Mouse (Mus musculus) layer of hippocampus, postnatal 14 days (tissue): ENCODE measurements around the gene Mael. TPM values are rescaled to one million over a fixed set of nuclear protein-coding genes. Genes with fewer than 3 reads are reported as not detected.

ENCODE experiments used
- DNase-seq, 2 experiments: peaks; one replicate each; pipeline ENCODE4 v3.0.0; 2021 to 2022; ENCODE audit warnings: low spot score in 2 of 2, mixed read lengths in 1 of 2
- total RNA-seq, 2 experiments: library from RNA; stranded (reverse); gene quantifications; 2 replicates each; pipeline ENCODE4 v1.2.3; 2021

Gene Mael
- total RNA-seq, 2 experiments from 2014 or later: not detected

DNA sequence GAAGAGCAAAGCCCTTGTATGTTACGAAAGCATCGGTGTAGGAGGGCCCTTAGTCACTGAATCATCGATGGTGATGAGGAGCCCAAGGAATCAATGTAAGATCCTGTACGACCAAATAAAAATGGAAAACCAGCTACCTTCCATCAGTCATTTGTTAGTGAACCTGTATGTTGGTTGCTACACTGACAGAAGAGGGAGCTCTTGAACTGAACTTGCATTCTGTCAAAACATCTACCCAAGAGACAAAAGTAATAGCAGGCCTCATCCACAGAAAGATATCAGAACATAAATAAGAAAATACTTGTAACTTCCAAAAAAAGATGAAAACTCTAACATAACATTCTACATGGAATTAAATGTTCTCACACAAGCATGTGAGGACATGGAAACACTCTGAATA, 24.4 kb downstream of the Mael start:
- peak in 1 of 2 experiments; percentile 9 for DNase-seq

DNA sequence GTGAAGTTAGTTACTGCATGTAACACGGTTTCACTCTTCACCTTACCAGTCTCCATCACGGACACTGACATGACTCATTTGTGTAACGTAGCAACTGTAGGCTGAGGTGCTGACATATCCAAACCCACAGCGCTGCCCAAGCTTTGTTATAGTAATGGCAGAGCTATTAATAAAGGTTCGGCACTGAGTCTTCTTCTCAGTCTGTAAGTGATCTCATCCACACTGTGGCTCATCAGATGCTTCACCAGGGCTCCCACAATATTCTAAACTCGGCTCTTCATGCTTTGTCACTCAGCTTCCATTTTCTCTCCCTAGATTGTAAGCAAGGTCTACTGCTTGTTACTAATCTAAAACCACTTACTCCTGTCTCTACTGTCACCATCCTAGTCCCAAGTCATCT, 29.2 kb downstream of the Mael start:
- DNase-seq: no peak

DNA sequence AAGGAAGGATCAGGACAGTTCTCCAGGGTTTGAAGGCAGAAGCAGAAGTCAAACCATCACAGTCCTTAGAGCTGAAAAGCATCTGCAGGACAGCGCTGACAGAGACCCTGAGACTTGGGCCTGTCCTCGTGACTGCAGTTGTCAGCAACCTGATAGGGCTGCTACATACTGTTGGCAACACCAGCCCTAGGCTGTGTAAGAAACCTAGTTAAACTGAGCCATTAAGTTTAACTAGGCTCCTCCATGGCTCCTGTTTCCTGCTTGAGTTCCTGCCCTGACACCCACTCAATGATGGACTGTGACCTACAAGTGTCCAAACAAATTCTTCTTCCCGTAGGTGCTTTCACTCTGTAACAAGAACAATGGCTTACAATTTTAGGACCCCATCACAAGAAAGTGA, 33.4 kb downstream of the Mael start:
- DNase-seq: no peak

DNA sequence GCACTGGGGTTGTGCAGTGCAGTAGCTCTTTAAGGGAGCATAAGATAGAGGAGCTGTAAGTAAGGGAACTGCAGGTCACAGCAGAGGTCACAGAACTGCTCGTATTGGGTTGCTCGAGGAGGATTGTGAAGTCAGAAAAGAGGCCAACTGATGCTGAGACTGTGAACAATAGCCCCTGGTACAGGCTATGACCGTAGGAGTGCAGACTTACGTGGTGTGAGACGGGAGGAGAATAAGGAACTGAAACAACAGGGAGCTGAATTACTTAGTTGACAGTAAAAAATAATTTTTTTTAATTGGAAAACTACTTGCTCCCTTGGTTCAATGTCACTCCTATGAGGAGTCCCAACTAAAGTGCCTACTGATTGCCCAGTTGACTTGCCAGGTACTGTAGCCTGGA, 34.4 kb downstream of the Mael start:
- DNase-seq: no peak

DNA sequence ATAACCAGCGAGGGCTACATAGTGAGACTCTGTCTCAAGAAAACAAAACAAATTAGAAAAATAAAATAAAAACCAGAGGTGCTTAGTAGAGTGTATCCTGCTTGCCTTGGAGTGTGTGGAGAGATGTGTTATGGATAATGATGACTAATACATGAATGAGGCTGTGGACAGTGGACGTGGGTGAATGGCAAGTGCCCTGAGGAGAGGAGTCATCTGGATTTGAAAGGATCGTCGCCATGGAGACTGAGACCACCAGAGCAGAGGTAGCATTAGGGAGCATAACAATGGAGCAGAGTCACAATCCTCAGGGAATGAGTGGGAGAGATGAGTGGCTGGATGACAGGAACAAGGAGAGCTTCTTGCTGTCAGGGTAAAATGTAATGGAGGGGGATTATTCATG, 48.7 kb downstream of the Mael start:
- no peak for DNase-seq

- no peak for DNase-seq
Observed at GRCm38 (mm10) chr1:166185357-166185756, 53.2 kb downstream of the Mael start.

GRCm38 (mm10) chr1:166184391-166185229, 53.9 kb downstream of the Mael start:
- DNase-seq: no peak

DNA sequence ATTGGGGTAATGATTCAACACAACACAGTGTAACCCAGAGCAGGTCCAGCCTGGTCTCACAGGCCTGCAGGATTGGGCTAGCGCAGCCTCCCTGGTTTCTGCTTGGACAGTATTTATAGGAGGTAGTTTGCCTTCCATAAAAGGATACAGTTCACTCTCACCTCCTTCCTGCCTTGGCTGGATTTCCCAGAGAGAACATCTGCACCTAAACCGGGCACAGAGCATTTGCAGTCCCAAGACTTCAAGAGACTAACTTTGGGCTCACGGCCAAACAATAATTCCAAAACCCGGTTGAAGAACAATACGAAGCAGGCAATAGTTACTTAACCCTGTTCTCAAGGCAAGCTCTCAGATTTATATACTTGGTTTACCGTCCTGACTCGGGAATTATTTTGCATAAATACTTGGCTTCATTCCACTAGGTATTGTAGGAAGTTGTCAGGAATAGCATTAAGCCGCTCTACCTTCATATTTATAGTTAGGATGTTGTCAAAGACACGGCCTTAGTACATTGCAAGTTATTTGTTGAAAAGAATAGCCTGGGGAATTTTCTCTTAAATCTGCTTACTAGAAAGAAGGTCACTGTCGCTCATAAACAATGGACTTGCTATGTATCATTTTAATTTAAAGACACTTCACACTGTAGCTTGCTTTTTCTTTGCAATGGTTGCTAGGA, 55.5 kb downstream of the Mael start:
- DNase-seq: no peak

GRCm38 (mm10) chr1:166181510-166181909, 57.0 kb downstream of the Mael start:
- no peak for DNase-seq

DNA sequence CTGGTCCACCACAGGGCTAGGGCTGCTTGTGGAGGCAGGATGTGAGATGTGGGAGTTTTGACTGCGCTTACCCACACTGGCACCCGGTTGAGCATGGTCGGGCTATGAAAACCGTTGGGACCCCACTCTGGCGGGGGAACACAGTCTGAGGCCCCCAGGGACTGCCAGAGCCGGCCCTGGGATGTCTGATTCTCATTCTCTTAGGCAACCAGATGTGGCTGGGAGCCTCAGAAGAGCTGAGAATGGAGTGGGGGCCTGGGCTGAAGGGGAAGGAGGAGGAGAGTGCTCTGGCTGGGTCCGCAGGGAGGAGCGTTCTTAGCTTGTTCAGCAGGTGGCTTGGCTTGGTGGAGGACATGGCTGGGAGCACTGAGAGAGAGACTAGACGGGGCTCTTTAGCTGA, 64.9 kb downstream of the Mael start:
- DNase-seq: no peak

DNA sequence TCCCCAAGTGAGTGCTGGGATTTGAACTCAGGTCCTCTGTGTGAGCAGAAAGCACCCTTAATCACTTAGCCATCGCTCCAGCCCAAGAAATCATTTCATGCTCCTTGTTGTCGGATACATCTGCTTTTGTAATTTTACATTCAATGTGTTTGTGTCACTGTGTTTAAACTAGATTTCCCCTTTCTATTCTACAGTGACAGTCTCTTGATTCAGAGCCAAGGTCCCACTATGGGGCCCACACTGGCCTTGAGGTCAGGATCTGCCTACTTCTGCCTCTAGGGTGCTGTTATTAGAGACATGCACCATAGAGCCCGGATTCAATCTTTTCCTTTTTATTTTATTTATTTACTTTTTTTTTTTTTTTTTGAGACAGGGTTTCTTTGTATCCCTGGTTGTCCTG, 65.6 kb downstream of the Mael start:
- no peak for DNase-seq

- DNase-seq: no peak
Observed at GRCm38 (mm10) chr1:166170852-166171251, 67.7 kb downstream of the Mael start.

DNA sequence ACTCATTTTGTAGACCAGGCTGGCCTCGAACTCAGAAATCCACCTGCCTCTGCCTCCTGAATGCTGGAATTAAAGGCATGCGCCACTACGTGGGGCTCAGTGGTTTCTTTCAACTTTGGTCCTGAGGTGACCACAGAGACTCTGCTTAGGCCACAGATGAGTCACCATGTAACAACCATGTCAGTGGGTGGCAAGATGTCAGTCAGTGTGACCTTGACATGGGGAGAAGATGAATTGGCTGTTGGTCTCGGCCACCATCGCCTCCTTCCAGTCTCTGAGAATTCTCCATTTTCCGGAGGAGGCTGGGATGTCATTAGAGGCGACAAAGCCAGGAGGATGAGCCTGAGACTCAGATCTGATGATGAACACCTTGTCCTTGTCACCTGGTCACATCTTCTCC, 68.8 kb downstream of the Mael start:
- no peak for DNase-seq

DNA sequence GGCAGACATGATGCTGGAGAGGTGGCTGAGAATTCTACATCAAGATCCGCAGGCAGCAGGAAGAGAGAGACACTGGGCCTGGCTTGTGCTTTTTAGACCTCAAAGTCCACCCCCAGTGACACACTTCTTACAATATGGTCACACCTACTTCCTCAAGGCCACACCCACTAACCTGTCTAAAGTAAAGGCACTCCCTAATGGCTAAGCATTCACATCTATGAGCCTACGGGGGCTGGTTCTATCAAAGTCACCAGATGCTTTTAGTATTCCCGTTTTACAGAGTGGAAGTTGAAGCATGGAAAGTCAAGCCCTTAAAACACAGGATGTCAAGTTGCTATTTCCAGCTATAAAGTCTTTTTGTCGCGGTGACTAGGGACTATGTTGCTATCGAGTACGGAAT, 70.5 kb downstream of the Mael start:
- DNase-seq: no peak

DNA sequence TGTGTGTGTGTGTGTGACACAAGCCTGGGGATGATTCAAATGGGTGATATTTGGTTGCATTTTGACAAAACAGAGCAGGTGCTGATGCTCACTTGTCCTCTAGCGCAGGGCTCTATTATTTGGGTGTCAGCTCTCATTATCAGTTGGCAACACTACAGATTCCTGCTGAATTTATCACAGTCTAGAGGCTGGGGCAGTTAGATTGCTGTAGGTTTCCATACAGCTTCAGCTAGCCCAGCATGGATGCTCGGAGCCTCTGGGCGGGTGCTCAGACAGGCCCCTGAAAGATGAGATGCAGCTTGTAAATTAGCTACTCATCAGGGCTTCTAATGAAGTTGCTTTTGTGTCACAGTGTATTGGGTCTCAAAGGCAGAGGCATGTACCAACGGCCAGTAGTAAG, 71.1 kb downstream of the Mael start:
- no peak for DNase-seq

DNA sequence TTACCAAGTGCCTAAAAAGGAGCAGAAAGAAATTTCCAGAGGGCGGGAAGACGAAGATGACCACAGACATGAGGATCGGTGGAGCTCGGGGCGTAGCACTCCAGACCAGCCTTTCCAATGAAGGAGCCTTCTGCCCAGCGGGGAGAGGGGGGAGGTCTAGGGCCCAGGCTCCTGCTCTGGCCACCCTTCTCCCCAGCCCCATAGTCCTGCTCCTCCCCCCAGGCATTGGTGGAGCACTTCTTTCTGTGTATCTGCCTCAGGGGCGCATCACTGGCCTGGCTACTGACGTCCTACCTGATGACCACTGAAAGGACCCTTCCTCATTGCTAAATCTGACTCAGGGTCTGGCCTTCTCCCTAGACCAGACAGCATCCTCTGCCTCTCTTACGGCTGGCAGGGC, 73.4 kb downstream of the Mael start:
- no peak for DNase-seq

DNA sequence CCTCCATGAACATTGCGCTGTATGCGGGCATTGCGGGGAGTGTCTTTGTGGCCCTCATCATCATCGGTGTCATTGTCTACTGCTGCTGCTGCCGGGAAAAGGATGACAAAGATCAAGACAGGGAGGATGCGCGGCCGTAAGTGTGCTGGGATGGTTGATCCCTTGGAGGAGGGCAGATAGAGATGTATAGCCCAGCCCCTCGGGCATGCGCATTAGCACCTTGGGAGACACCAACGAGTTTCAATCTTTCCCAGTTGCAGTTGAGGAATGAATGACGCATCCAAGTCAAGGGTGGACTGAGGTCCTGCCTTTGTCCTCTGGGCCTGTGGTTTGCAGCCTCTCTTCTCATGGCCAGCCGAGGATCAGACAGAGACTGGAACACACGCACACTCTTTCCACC, 74.0 kb downstream of the Mael start:
- DNase-seq: no peak

DNA sequence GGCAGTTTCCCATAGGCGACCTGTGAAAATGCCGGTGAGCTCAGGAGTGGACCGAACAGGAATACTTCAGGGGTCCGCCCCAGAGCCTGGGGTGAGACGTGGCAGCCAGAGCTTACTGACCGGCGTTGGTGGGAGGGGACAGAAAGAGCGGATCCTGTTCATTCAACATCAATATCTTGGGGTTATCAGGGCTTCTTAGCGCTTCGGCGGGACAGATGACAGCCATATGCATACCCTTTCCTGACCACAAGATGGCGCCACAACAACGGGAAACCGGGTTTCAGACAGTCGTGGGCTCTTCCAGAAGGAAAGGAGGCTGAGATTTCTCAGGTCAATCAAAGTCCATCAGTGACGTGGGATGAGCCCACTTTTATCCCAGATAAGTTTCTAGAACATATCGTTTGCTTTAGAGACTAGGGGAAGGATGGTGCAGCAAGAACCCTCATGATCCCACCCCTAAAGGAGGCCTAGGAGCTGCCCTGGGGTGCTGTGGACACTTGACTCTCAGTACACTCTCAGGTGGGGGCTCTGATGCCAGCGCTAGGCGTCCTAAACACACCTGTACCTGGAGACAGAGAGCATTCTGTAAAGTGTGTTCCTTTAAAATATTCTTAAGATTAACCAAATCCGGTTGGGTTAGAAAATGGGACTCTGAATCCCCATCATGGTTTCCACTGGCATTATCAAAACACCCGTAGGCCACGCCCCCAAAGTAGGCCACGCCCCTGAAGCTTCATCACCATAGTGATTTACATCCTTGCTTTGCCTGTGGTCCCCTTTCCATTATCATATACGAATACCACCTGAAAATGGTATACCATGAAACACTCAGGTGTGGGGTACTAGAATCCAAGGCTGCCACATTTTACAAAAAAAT, 77.7 kb downstream of the Mael start:
- DNase-seq: peak; percentile 74 to 76

GRCm38 (mm10) chr1:166160111-166160510, 78.4 kb downstream of the Mael start:
- DNase-seq: no peak

GRCm38 (mm10) chr1:166158664-166159063, 79.9 kb downstream of the Mael start:
- no peak for DNase-seq

DNA sequence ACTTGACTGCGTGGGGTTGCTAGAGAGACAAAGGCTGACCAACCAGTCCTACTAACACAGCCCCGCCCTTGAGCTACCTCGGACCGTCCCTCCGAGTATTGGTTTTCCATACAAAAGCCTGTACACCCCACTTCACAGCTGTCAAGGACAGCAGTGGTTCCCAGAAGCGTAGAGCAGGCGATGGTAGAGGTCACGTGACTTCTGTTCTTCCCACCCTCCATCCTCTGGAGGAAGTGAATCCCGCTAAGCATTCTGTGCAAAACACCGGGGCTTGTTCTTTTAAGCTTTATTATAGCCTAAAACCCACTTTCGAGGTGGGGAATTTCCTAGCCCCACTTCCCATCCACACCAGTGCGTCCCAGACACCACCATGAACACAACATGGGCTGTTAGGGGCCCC, 80.8 kb downstream of the Mael start:
- no peak for DNase-seq

- no peak for DNase-seq
Observed at GRCm38 (mm10) chr1:166155113-166155494, 83.4 kb downstream of the Mael start.
